Mouse (Mus musculus): ENCODE data around the gene Cldn20. TPM values are rescaled to one million over a fixed set of nuclear protein-coding genes. Genes with fewer than 3 reads are reported as not detected.

The Cldn20 gene
- total and polyA plus RNA-seq, 3 experiments = 0.31 to 0.52 TPM; not detected in 1

GRCm38 (mm10) chr17:3500936-3501335, 31.4 kb upstream of the Cldn20 start:
- DNase-seq (ENCODE audit: low read depth, low spot score) = no peak

GRCm38 (mm10) chr17:3505711-3506110, 26.6 kb upstream of the Cldn20 start:
- Histone ChIP-seq H3K9me3 (replicated peaks; ENCODE audit: insufficient read depth, low read length) (no peaks in the 10 kb centered on the region), H3K27me3 (ENCODE audit: control insufficient read depth in 1 of 2, insufficient read depth in 2 of 2, low read length in 2 of 2) (no peaks in the 10 kb centered on the region), H3K79me2 (ENCODE audit: control insufficient read depth, insufficient read depth, low read length, poor library complexity) (no peaks in the 10 kb centered on the region), H3K4me3 (ENCODE audit: control insufficient read depth in 1 of 2, insufficient read depth in 1 of 2, low read depth in 2 of 2, low read length in 2 of 2) (no peak overlapping the region), H3K9ac (ENCODE audit: control insufficient read depth, low read depth, low read length, poor library complexity, severe bottlenecking) (no peak overlapping the region), H3K36me3 (ENCODE audit: control insufficient read depth in 1 of 2, insufficient read depth in 2 of 2, low read length in 2 of 2) (no peaks in the 10 kb centered on the region), H3K4me1 (ENCODE audit: control insufficient read depth in 1 of 2, insufficient read depth in 2 of 2, low read length in 2 of 2) (no peaks in the 10 kb centered on the region), H3K27ac (ENCODE audit: control insufficient read depth, low read depth, low read length) (no peak overlapping the region)
- DNase-seq (ENCODE audit: low read depth, low spot score) = no peak
- TF ChIP-seq TCF12 (IDR thresholded peaks at IDR 0.05; ENCODE audit: low read depth, low read length) = no peak
- no peak for TF ChIP-seq ELF1 (IDR thresholded peaks at IDR 0.05; ENCODE audit: low read depth, low read length)
- TF ChIP-seq HCFC1 (IDR thresholded peaks at IDR 0.05; ENCODE audit: low read depth, low read length) = no peak
- no peak for TF ChIP-seq GATA1 (IDR thresholded peaks at IDR 0.05; ENCODE audit: low read depth, low read length)
- TF ChIP-seq CHD1 (IDR thresholded peaks at IDR 0.05; ENCODE audit: low read depth, low read length) = no peak
- no peak for TF ChIP-seq ETS1 (IDR thresholded peaks at IDR 0.05; ENCODE audit: low read depth, low read length)
- no peak for TF ChIP-seq JUND (IDR thresholded peaks at IDR 0.05; ENCODE audit: low read depth, low read length)
- TF ChIP-seq UBTF (IDR thresholded peaks at IDR 0.05; ENCODE audit: borderline replicate concordance, insufficient read depth, low read depth, low read length) = no peak
- TF ChIP-seq NELFE (IDR thresholded peaks at IDR 0.05; ENCODE audit: low read depth, low read length) = no peak
- TF ChIP-seq ZNF384 (IDR thresholded peaks at IDR 0.05; ENCODE audit: low read depth, low read length) = no peak
- no peak for TF ChIP-seq MEF2A (IDR thresholded peaks at IDR 0.05; ENCODE audit: extremely low read depth, insufficient replicate concordance, low read depth, low read length, poor library complexity, severe bottlenecking)
- no peak for TF ChIP-seq SIN3A (IDR thresholded peaks at IDR 0.05; ENCODE audit: low read length)
- no peak for TF ChIP-seq MYC (IDR thresholded peaks at IDR 0.05; ENCODE audit: low read depth, low read length)
- no peak for TF ChIP-seq GABPA (IDR thresholded peaks at IDR 0.05; ENCODE audit: low read depth, low read length)

More at GRCm38 (mm10) chr17:3500936-3501335, 31.4 kb upstream of the Cldn20 start:
- Histone ChIP-seq H3K4me3 (ENCODE audit: control insufficient read depth in 1 of 2, insufficient read depth in 1 of 2, low read depth in 2 of 2, low read length in 2 of 2) (no peak overlapping the region), H3K9ac (ENCODE audit: control insufficient read depth, low read depth, low read length, poor library complexity, severe bottlenecking) (no peak overlapping the region), H3K36me3 (ENCODE audit: control insufficient read depth in 1 of 2, insufficient read depth in 2 of 2, low read length in 2 of 2) (no peaks in the 10 kb centered on the region), H3K27me3 (ENCODE audit: control insufficient read depth in 1 of 2, insufficient read depth in 2 of 2, low read length in 2 of 2) (no peaks in the 10 kb centered on the region), H3K9me3 (replicated peaks; ENCODE audit: insufficient read depth, low read length) (no peaks in the 10 kb centered on the region), H3K27ac (ENCODE audit: control insufficient read depth, low read depth, low read length) (no peak overlapping the region), H3K4me1 (ENCODE audit: control insufficient read depth in 1 of 2, insufficient read depth in 2 of 2, low read length in 2 of 2) (0 out of 4 replicates have a peak, but pooled peaks cover 0 to 2% of the 10 kb centered on the region in 2 experiments), H3K79me2 (ENCODE audit: control insufficient read depth, insufficient read depth, low read length, poor library complexity) (no peaks in the 10 kb centered on the region)
- TF ChIP-seq SIN3A (IDR thresholded peaks at IDR 0.05; ENCODE audit: low read length) (no peak), SMC3 (IDR thresholded peaks at IDR 0.05; ENCODE audit: low read depth, low read length) (peak; percentile 17; the same call in 1 of the 2 replicates), RAD21 (IDR thresholded peaks at IDR 0.05; ENCODE audit: low read depth, low read length) (peak; percentile 16), CTCF (IDR thresholded peaks at IDR 0.05 in 2 of 3, conservative IDR thresholded peaks at IDR 0.05 in 1 of 3; ENCODE audit: control insufficient read depth in 1 of 3, insufficient read depth in 1 of 3, low read depth in 2 of 3, low read length in 3 of 3, poor library complexity in 1 of 3, severe bottlenecking in 1 of 3) (peak in 2 of 3 experiments; percentile 7 to 43; a peak in 2 of 6 replicates), MYC (IDR thresholded peaks at IDR 0.05; ENCODE audit: low read depth, low read length) (no peak)
